Mouse (Mus musculus): ENCODE measurements at regions not wholly inside any gene's neighbourhood (a gene's known extent, or its start where the extent isn't known, plus 50 kb on each side); places are given as distances from the start of the nearest gene placed in this dataset.
A peak's percentile ranks its signal among the peaks of the same experiment; 100 is the strongest.
"Not testable (repeated sequence)": the region's sequence is repeated elsewhere in the genome, so short reads cannot be mapped to it uniquely, and the experiment has no call there.

DNA sequence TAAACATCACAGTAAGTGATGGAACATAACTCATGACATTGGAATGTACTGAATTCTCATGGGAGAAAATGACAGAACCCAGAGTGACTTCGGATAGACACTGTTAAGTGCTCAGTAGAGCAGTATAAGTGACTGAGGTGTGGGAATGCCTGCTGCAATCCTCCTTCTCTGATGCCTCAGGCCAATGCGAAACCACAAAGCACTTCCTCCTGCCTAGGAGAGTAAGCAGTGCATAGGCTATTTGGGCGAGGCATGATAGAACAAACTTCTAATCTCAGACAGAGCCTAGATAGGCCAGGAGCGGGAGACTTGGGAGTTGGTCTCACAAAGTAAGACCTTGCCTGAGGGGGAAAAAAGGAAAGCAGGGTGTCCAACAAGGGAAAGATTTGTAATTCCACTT, 190.6 kb upstream of the Olfr1324 start:
- Histone ChIP-seq H3K4me2 (no peak overlapping the region), H3K9me3 (no peaks in the 10 kb centered on the region), H3K4me1 (replicated peaks) (no peaks in the 10 kb centered on the region), H3K27me3 (no peaks in the 10 kb centered on the region), H3K9ac (no peak overlapping the region), H3K4me3 (no peak overlapping the region), H3K36me3 (no peaks in the 10 kb centered on the region; the same call in 1 of the 2 replicates), H3K27ac (replicated peaks) (no peak overlapping the region)
- no peak for ATAC-seq (ENCODE audit: low FRiP score, low read depth)
- 84% methylated on average over 4 of the region's 4 CpGs for WGBS

DNA sequence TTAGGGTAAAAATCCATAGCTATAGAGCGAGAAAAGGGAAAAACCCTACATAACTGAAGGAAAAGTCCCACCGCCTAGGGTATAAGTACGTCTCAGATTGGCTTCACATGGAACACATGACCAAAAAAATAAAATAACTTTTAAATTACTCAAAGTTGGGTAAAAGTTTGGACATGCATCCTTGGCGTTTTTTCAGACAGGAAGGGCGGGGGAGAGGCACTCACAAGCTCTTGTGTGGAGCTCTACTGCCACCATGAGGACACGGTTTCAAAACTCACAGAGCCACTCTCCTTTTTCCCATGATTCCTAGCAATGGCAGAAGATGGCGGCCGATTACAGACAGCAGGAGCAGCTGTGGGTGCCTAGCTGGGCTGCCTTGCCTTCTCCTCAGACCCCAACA, 188.6 kb upstream of the Olfr1324 start:
- H3K4me3 ChIP-seq; H3K27me3 ChIP-seq; H3K9me3 ChIP-seq; H3K9ac ChIP-seq; ATAC-seq (ENCODE audit: low FRiP score, low read depth); H3K4me1 ChIP-seq (replicated peaks); H3K36me3 ChIP-seq: not testable (repeated sequence)
- H3K27ac ChIP-seq (replicated peaks) = 0 out of 2 replicates have a peak overlapping the region, but pooled peaks have one; percentile 45
- WGBS = 58% methylated on average over 8 of the region's 8 CpGs
- H3K4me2 ChIP-seq = peak overlapping the region; percentile 29; the same call in 1 of the 2 replicates

DNA sequence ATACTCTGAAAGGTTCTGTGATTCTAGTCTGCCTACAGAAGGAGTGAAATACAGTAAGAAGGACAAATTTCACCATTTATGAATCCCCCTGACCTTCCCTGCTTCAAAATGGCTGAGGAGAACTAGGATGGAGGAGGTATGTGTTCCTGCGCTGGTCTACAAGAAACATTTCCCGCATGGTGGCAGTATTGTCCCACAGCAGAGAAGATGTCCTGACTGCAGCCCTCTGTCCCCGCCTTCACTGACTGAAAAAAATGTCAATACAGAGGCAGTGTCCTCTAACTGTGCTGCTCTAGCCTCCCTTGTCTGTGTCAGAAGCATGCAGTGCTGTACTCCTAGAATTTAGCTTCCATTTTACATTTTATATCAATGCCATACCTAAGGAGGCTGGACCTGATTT, 186.6 kb upstream of the Olfr1324 start:
- H3K4me1 ChIP-seq (replicated peaks); H3K27me3 ChIP-seq; H3K9me3 ChIP-seq; H3K36me3 ChIP-seq; H3K9ac ChIP-seq: not testable (repeated sequence)
- Histone ChIP-seq H3K27ac (replicated peaks) (peak overlapping the region; percentile 73), H3K4me3 (peak overlapping the region; percentile 22), H3K4me2 (peak overlapping the region; percentile 40)
- 66% methylated on average over 3 of the region's 3 CpGs for WGBS
- peak; percentile 59; the same call in 1 of the 2 replicates for ATAC-seq (ENCODE audit: low FRiP score, low read depth)

DNA sequence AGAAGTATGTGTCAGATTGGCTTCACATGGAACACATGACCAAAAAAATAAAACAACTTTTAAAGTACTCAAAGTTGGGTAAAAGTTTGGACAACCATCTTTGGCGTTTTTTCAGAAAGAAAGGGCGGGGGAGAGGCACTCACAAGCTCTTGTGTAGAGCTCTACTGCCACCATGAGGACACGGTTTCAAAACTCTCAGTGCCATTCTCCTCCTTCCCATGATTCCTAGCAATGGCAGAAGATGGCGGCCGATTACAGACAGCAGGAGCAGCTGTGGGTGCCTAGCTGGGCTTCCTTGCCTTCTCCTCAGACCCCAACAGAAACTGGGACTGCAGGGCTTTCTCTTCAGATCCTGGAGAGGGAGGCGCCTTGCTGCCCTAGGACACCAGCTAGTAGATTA, 186.1 kb upstream of the Olfr1324 start:
- not testable (repeated sequence) for ATAC-seq (ENCODE audit: low FRiP score, low read depth); H3K36me3 ChIP-seq; H3K9ac ChIP-seq; H3K9me3 ChIP-seq; H3K4me1 ChIP-seq (replicated peaks); H3K27me3 ChIP-seq
- H3K4me2 ChIP-seq = peak overlapping the region; percentile 40
- WGBS = 70% methylated on average over 6 of the region's 6 CpGs
- peak overlapping the region; percentile 22 for H3K4me3 ChIP-seq
- peak overlapping the region; percentile 73 for H3K27ac ChIP-seq (replicated peaks)

DNA sequence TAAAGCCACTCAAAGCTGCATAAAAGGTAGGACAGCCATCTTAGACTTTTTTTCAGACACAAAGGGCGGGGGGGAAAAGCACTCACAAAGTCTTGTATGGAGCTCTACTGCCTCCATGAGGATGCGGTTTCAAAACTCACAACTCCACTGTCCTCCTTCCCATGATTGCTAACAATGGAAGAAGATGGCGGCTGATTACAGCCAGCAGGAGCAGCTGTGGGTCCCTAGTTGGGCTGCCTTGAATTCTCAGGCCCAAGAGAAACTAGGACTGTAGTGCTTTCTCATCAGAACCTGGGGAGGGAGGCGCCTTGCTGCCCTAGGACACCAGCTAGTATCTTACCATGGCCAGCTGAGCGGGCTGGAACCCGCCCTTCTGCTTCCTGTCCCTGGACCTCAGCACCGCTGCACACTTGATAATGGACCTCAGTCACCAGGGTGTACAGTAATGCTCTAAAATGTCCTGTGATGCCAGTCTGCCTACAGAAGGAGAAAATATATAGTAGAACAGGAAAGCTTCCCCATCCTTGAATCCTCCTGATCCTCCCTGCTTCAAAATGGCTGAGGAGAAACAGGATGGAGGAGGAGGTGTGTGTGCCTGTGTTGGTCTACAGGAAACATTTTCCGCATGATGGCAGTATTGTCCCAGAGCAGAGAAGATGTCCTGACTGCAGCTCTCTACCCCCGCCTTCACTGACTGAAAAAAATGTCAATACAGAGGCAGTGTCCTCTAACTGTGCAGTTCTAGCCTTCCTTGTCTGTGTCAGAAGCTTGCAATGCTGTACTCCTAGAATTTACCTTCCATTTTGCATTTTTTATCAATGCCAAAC, 183.7 kb upstream of the Olfr1324 start:
- WGBS = 71% methylated on average over 9 of the region's 9 CpGs
- peak overlapping the region; percentile 80 for H3K27ac ChIP-seq (replicated peaks)

GRCm38 (mm10) chrX:50608141-50608540, 179.8 kb upstream of the Olfr1324 start:
- H3K27me3 ChIP-seq; H3K27ac ChIP-seq (replicated peaks); H3K9me3 ChIP-seq; ATAC-seq (ENCODE audit: low FRiP score, low read depth); H3K9ac ChIP-seq; H3K4me3 ChIP-seq; H3K4me2 ChIP-seq; H3K36me3 ChIP-seq; H3K4me1 ChIP-seq (replicated peaks): not testable (repeated sequence)
- WGBS = 85% methylated on average over 6 of the region's 6 CpGs

More for the DNA sequence above, 183.7 kb upstream of the Olfr1324 start:
- Histone ChIP-seq H3K36me3 (no peaks in the 10 kb centered on the region), H3K4me3 (peak overlapping the region; percentile 30), H3K4me1 (replicated peaks) (no peaks in the 10 kb centered on the region), H3K9ac (no peak overlapping the region), H3K4me2 (peak overlapping the region; percentile 42), H3K27me3 (no peaks in the 10 kb centered on the region), H3K9me3 (no peaks in the 10 kb centered on the region)
- peak; percentile 85 for ATAC-seq (ENCODE audit: low FRiP score, low read depth)

DNA sequence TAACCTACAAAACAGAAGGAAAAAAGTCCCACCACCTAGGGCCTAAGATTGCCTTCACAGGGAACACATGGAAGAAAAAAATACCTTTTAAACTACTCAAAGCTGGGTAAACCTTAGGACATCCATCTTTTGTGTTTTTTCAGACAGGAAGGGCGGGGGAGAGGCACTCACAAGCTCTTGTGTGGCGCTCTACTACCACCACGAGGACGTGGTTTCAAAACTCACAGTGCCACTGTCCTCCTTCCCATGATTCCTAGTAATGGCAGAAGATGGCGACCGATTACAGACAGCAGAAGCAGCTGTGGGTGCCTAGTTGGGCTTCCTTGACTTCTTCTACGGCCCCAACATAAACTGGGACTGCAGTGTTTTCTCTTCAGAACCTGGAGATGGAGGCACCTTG, 179.3 kb upstream of the Olfr1324 start:
- WGBS = 79% methylated on average over 7 of the region's 7 CpGs

DNA sequence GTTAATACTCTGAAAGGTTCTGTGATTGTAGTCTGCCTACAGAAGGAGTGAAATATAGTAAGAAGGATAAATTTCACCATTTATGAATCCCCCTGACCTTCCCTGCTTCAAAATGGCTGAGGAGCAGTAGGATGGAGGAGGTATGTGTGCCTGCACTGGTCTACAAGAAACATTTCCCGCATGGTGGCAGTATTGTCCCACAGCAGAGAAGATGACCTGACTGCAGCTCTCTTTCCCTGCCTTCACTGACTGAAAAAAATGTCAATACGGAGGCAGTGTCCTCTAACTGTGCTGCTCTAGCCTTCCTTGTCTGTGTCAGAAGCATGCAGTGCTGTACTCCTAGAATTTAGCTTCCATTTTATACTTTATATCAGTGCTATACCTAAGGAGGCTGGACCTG, 177.2 kb upstream of the Olfr1324 start:
- 0 out of 2 replicates have a peak overlapping the region, but pooled peaks have one; percentile 45 for H3K27ac ChIP-seq (replicated peaks)
- H3K9me3 ChIP-seq; H3K36me3 ChIP-seq; H3K9ac ChIP-seq; H3K4me1 ChIP-seq (replicated peaks); H3K4me3 ChIP-seq; H3K27me3 ChIP-seq: not testable (repeated sequence)
- peak; percentile 80 for ATAC-seq (ENCODE audit: low FRiP score, low read depth)
- WGBS = 62% methylated on average over 2 of the region's 2 CpGs
- H3K4me2 ChIP-seq = 0 out of 2 replicates have a peak overlapping the region, but pooled peaks have one; percentile 24

More for the DNA sequence above, 179.3 kb upstream of the Olfr1324 start:
- no peak for ATAC-seq (ENCODE audit: low FRiP score, low read depth)
- no peak overlapping the region for H3K27ac ChIP-seq (replicated peaks)
- no peaks in the 10 kb centered on the region for H3K27me3 ChIP-seq
- no peaks in the 10 kb centered on the region for H3K4me1 ChIP-seq (replicated peaks)
- no peaks in the 10 kb centered on the region for H3K9me3 ChIP-seq
- no peak overlapping the region for H3K4me2 ChIP-seq
- H3K36me3 ChIP-seq = no peaks in the 10 kb centered on the region
- no peak overlapping the region for H3K9ac ChIP-seq
- H3K4me3 ChIP-seq = no peak overlapping the region

- not testable (repeated sequence) for H3K27me3 ChIP-seq; H3K9ac ChIP-seq; H3K36me3 ChIP-seq; H3K4me1 ChIP-seq (replicated peaks); ATAC-seq (ENCODE audit: low FRiP score, low read depth); H3K4me3 ChIP-seq; H3K9me3 ChIP-seq
- Histone ChIP-seq H3K27ac (replicated peaks) (0 out of 2 replicates have a peak overlapping the region, but pooled peaks have one; percentile 45), H3K4me2 (0 out of 2 replicates have a peak overlapping the region, but pooled peaks have one; percentile 24)
- WGBS = 65% methylated on average over 4 of the region's 4 CpGs
Observed at GRCm38 (mm10) chrX:50604995-50605394, 176.7 kb upstream of the Olfr1324 start.

GRCm38 (mm10) chrX:50602881-50603280, 174.6 kb upstream of the Olfr1324 start:
- peak overlapping the region; percentile 27 for H3K4me3 ChIP-seq
- 0 out of 2 replicates have a peak overlapping the region, but pooled peaks have one; percentile 4 for H3K9ac ChIP-seq
- H3K27ac ChIP-seq (replicated peaks) = peak overlapping the region; percentile 68
- H3K9me3 ChIP-seq; ATAC-seq (ENCODE audit: low FRiP score, low read depth); H3K27me3 ChIP-seq; H3K36me3 ChIP-seq; H3K4me1 ChIP-seq (replicated peaks): not testable (repeated sequence)
- WGBS = 62% methylated on average over 3 of the region's 3 CpGs
- H3K4me2 ChIP-seq = peak overlapping the region; percentile 46

DNA sequence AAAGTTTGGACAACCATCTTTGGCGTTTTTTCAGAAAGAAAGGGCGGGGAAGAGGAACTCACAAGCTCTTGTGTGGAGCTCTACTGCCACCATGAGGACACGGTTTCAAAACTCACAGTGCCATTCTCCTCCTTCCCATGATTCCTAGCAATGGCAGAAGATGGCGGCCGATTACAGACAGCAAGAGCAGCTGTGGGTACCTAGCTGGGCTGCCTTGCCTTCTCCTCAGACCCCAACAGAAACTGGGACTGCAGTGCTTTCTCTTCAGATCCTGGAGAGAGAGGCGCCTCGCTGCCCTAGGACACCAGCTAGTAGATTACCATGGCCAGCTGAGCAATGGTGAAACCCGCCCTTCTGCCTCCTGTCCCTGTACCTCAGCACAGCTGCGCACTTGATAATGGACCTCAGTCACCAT, 174.2 kb upstream of the Olfr1324 start:
- peak overlapping the region; percentile 68 for H3K27ac ChIP-seq (replicated peaks)
- peak overlapping the region; percentile 46 for H3K4me2 ChIP-seq
- not testable (repeated sequence) for H3K36me3 ChIP-seq; H3K9me3 ChIP-seq; H3K4me1 ChIP-seq (replicated peaks); ATAC-seq (ENCODE audit: low FRiP score, low read depth); H3K27me3 ChIP-seq
- 0 out of 2 replicates have a peak overlapping the region, but pooled peaks have one; percentile 4 for H3K9ac ChIP-seq
- H3K4me3 ChIP-seq = peak overlapping the region; percentile 27
- WGBS = 71% methylated on average over 9 of the region's 9 CpGs

GRCm38 (mm10) chrX:50600262-50600661, 172.0 kb upstream of the Olfr1324 start:
- H3K4me1 ChIP-seq (replicated peaks); H3K9me3 ChIP-seq; H3K27me3 ChIP-seq; H3K36me3 ChIP-seq: not testable (repeated sequence)
- Histone ChIP-seq H3K4me2 (peak overlapping the region; percentile 43), H3K9ac (0 out of 2 replicates have a peak overlapping the region, but pooled peaks have one; percentile 10), H3K4me3 (peak overlapping the region; percentile 28), H3K27ac (replicated peaks) (peak overlapping the region; percentile 77)
- WGBS = 63% methylated on average over 3 of the region's 3 CpGs
- ATAC-seq (ENCODE audit: low FRiP score, low read depth) = peak; percentile 61; the same call in 1 of the 2 replicates

Measured in hindbrain, embryonic 15.5 days (tissue).